Mouse (Mus musculus) c-Kit-positive CD71-positive TER-119-negative erythroid progenitor cells, embryonic 14.5 days (primary cell): ENCODE data around the gene Serpina9.
"Not testable (repeated sequence)": the region's sequence is repeated elsewhere in the genome, so short reads cannot be mapped to it uniquely, and the experiment has no call there.

Experiments used
- DNase-seq: peaks from one replicate; pipeline ENCODE4 v3.0.0-alpha.2; 2013; ENCODE audit warnings: low read depth

Serpina9 gene

GRCm38 (mm10) chr12:103989857-103990256 is 23.7 kb downstream of the Serpina9 start, which contains the start of gene Serpina11:
Gene Serpina11 (minus strand): TSS chr12:103989957.
- DNase-seq = no peak

DNA sequence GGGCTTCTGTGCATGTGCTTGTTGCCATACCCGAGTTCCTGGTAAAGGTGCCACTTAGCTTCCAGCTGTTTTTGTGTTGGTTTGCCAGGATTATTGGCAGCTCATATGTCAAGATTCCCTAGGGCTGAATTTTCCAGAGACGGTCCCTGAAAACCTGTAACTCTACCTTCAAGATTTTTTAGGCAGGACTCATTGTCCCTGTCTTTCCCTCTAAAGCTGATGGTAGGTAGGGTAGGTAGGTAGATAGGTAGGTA is 24.1 kb downstream of the Serpina9 start:
- DNase-seq = no peak

DNA sequence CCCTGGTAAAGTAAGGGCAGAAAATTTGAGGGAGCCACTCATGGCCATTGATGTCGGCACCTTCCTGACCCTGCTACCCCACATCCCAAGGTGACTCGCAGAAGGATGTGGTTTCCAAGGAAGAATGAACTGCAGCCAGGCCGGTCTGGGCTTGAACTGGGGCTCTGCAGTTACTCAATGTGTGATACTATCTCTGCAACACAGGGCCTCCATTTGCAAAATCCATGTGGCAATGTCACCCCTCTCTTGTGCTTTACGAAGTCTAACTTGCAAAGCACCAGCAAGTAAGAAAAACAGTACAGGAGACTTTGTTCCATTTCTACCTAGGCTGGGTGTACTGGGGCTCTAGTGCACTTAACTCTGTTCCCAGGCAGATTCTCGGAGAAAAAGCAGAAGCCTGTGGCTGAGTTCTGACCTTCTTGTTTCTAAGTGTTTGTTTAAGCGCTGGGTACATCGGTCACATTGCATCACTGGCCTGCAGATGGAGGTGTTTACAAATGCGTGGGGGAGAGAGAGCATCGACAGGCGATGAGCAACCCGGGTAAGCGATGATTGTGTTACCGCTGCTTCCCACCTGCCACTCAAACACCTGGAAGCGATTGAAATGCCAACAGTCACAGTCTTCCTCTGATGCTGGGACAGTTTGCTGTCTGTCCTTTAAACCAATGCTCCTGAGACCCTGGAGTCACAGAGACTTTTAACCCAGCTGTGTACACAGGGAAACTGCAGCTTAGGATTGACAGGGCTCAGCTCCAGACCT is 24.6 kb downstream of the Serpina9 start:
- DNase-seq = no peak

- DNase-seq = no peak
These were observed 27.7 kb downstream of the Serpina9 start for GRCm38 (mm10) chr12:103985868-103986267.

GRCm38 (mm10) chr12:103984935-103985334 is 28.6 kb downstream of the Serpina9 start:
- DNase-seq = no peak

GRCm38 (mm10) chr12:103981646-103982360 is 31.8 kb downstream of the Serpina9 start:
- DNase-seq = no peak

DNA sequence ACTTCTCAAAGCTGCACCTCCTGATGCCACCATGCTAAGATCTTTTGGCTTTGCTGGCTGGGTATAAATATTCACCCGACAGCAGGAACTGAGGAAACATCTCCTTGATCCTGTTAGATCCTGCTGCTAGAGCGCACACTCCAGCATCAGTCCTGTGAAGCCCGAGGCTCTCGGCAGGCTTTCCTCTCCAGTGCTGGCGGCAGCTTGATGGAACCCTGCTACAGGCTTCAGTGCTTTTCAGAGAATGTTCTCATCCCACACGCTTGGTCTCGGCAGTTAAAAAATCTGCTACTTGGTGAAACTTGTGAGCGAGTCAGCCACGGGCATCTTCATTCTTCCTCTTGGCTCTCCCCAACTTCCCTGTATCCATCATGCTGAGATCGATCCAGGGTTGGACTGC is 35.3 kb downstream of the Serpina9 start:
- DNase-seq = no peak

DNA sequence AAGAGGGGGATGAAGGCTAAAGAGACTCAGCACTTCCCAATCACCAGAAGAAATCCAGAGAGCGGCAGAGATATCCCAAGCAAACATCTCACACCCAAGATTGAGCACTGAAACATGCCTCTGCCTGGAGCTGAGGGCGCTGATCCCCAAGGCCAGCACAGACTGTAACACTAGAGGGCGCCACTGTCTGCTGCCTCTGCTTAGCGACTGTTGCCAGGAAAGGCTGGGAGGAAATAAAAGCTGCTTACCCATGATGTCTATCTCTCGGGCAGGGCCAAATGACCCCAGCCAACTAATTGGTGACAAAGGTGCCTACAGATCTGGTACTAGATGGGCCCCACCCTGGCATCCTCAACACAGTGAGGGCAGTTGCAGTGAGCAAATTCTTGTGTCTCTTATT is 35.7 kb downstream of the Serpina9 start:
- DNase-seq = no peak

- DNase-seq = no peak
These were observed 36.5 kb downstream of the Serpina9 start for GRCm38 (mm10) chr12:103977060-103977459.

- DNase-seq = no peak
These were observed 42.5 kb downstream of the Serpina9 start for GRCm38 (mm10) chr12:103971080-103971479.

DNA sequence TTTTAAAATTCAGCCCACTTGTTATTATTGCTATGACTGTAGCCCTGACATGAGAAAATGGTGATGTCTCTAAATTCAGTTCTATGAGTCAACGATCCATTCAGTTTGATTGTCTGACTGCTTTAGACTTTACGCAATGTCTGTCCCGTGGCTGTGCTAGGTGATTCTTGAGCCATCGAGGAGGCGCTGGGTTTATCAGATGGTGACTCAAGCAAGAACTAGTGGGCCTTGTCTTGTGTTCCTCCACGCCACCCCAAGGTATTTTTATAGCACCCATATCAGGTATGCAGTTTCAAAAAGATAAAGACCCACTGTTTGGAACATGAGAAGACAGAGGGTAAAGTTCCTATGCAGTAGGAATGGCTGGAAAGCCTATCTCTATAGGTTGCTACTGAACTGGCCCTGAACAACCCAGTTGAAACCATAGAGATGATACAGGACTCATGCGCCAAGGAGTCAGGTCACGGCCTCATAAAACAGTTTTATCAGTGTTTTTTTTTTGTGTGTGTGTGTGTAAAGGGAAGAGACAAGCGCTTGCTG is 43.9 kb downstream of the Serpina9 start:
- DNase-seq = no peak

DNA sequence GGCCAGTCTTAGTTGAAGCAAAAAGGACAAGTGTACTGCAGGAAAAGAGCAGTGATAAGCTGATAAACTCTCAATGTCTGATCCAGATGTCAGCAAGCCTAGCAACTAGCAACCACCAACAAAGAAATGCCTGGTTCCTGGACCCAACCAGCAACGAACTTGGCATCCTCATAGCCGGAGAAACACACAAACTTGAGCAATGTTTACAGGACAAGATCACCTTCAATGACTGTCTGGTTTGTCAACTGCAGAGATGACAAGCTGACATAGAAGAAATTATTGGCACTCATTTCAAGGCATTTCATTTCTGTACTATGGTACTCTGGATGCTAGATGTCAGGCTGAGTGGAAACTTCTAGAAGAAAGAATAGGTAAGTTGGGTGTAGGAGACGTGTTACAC is 46.8 kb downstream of the Serpina9 start:
- DNase-seq = no peak

DNA sequence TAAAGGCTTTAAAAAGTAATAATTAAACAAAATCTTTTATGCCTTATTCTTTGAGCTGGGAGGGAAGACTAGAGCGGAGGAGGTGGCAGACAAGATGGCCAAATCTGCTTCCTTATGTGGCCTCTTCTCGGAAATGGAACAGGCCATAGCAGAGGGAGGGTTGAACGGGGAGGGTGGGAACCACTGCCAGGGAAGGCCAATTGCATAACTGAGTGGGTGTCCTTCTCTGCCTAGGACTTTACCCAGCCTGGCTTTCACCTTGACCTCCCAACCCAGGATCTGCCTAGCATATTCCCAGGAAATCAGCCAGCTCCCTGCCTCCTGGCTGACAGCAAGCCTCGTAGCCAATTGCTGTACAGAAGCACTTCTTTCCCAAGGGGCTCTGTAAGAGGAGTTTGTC is 50.3 kb downstream of the Serpina9 start:
- DNase-seq = no peak

DNA sequence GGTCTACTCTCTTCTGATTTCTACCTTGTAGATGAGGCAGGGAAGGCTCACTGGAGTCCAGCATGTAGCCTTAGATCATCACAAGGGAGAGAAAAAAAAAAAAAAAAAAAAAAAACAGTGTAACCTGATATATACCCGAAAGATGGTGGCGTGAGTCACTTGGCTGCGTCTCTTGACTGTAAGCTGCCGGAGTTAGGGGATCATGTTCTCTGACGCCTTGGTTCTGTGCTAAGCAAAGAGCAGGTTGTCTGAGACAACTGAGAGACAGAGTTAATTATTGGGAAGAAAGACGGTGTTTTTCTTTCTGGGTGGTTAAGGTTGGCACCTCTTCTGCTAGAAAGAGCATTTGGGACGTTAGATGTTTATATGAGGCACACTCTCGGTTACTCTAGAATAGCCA is 50.7 kb downstream of the Serpina9 start:
- DNase-seq = no peak

- DNase-seq = no peak
These were observed 51.2 kb downstream of the Serpina9 start for GRCm38 (mm10) chr12:103962337-103962736.

GRCm38 (mm10) chr12:103961716-103962115 is 51.8 kb downstream of the Serpina9 start:
- DNase-seq = no peak

DNA sequence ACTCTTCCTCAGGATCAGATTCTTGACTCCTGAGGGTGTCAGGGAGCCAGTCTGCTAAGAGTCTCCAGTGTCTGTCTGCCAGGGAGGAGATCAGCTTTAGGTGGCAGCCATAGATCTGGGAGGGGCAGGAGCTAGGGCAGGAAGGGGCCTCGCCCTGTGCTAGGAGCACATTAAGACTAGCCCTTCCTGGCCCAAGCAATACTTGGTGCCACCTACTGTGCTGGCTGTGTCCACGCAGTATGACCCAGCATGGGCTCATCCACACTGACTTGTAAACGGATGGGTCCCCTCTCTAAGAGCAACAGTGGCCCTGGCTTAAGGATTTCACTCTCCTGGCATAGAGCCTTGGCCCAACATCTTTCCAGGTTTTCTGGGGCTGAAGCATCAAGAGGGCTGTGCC is 54.8 kb downstream of the Serpina9 start, which contains the start of gene Serpina1e:
Serpina1e (minus strand) TSS at position 178 of the 400 bp plus-strand sequence.
- no peak for DNase-seq

- DNase-seq = not testable (repeated sequence)
These were observed 57.0 kb downstream of the Serpina9 start for GRCm38 (mm10) chr12:103956555-103956954.

DNA sequence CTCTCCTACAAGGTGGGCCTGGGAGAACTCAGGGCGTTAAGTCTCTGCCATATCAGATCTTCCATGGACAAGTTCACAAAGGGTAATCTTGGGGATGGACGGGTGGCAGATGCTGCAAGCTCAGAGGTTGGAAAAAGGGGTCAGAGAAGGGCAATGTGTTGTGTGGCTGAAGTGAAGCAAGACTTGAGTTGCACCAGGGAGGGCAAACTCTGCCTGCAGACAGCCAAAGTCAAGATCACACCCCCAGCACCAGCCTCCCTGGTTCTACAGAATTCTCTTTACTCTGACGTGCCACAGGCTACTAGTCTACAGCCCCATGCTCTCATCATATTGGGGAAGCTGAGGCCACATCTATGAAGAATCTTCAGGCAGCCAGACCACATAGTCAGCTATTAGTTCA is 60.6 kb downstream of the Serpina9 start:
- DNase-seq = not testable (repeated sequence)

- DNase-seq = no peak
These were observed 67.3 kb downstream of the Serpina9 start for GRCm38 (mm10) chr12:103946243-103946642.
